Mouse (Mus musculus): ENCODE measurements at regions not wholly inside any gene's neighbourhood (a gene's known extent, or its start where the extent isn't known, plus 50 kb on each side); places are given as distances from the start of the nearest gene placed in this dataset. TPM values are rescaled to one million over a fixed set of nuclear protein-coding genes. Genes with fewer than 3 reads are reported as not detected.
"Not testable (repeated sequence)": the region's sequence is repeated elsewhere in the genome, so short reads cannot be mapped to it uniquely, and the experiment has no call there.

DNA sequence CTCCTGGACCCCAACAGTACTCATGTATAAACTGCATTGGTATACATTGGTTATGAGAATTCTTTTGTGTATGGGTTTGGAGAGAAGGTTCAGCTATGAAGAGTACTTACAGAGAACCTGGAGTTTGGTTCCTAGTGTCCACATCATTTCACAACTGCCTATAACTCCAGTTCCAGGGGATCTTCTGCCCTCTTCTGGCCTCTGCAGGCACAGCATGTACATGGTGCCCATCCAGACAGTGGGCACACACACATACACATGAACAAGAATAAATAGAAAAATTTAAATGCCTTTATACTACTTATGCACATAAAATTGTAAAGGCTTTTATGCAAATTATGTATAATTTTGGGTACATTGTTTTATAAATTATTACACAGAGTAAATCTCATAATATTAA is 59.9 kb upstream of the Spon1 start:
- Histone ChIP-seq H3K27ac (replicated peaks; ENCODE audit: low read depth, low read length) (no peak overlapping the region), H3K27me3 (ENCODE audit: control insufficient read depth, insufficient read depth, low read length) (no peaks in the 10 kb centered on the region), H3K36me3 (replicated peaks; ENCODE audit: control insufficient read depth, insufficient read depth, low read depth, low read length) (no peaks in the 10 kb centered on the region), H3K9ac (replicated peaks; ENCODE audit: low read length) (no peak overlapping the region), H3K4me3 (ENCODE audit: low read depth, low read length) (no peak overlapping the region), H3K4me1 (ENCODE audit: control insufficient read depth, insufficient read depth, low read length) (no peaks in the 10 kb centered on the region), H3K9me3 (replicated peaks; ENCODE audit: control insufficient read depth, low read length) (no peaks in the 10 kb centered on the region), H3K4me2 (ENCODE audit: low read depth, low read length) (no peak overlapping the region)
- DNase-seq (ENCODE audit: low spot score) (no peak), ATAC-seq (replicated peaks; ENCODE audit: insufficient number of reproducible peaks, low FRiP score, low TSS enrichment, low read depth) (no peak)

GRCm38 (mm10) chr7:113707596-113707995 is 58.2 kb upstream of the Spon1 start:
- H3K9ac ChIP-seq (replicated peaks; ENCODE audit: low read length): no peak overlapping the region
- H3K27me3 ChIP-seq (ENCODE audit: control insufficient read depth, insufficient read depth, low read length): no peaks in the 10 kb centered on the region
- ATAC-seq (replicated peaks; ENCODE audit: insufficient number of reproducible peaks, low FRiP score, low TSS enrichment, low read depth): no peak
- H3K27ac ChIP-seq (replicated peaks; ENCODE audit: low read depth, low read length): no peak overlapping the region
- no peak overlapping the region for H3K4me3 ChIP-seq (ENCODE audit: low read depth, low read length)
- no peak for DNase-seq (ENCODE audit: low spot score)
- H3K9me3 ChIP-seq (replicated peaks; ENCODE audit: control insufficient read depth, low read length): no peaks in the 10 kb centered on the region
- WGBS: 80% methylated on average over 2 of the region's 2 CpGs
- no peaks in the 10 kb centered on the region for H3K36me3 ChIP-seq (replicated peaks; ENCODE audit: control insufficient read depth, insufficient read depth, low read depth, low read length)
- no peaks in the 10 kb centered on the region for H3K4me1 ChIP-seq (ENCODE audit: control insufficient read depth, insufficient read depth, low read length)
- no peak overlapping the region for H3K4me2 ChIP-seq (ENCODE audit: low read depth, low read length)

- Histone ChIP-seq H3K9me3 (replicated peaks; ENCODE audit: control insufficient read depth, low read length) (no peaks in the 10 kb centered on the region), H3K27ac (replicated peaks; ENCODE audit: low read depth, low read length) (no peak overlapping the region), H3K27me3 (ENCODE audit: control insufficient read depth, insufficient read depth, low read length) (no peaks in the 10 kb centered on the region), H3K4me3 (ENCODE audit: low read depth, low read length) (no peak overlapping the region), H3K9ac (replicated peaks; ENCODE audit: low read length) (no peak overlapping the region), H3K4me1 (ENCODE audit: control insufficient read depth, insufficient read depth, low read length) (no peaks in the 10 kb centered on the region), H3K36me3 (replicated peaks; ENCODE audit: control insufficient read depth, insufficient read depth, low read depth, low read length) (no peaks in the 10 kb centered on the region), H3K4me2 (ENCODE audit: low read depth, low read length) (no peak overlapping the region)
- DNase-seq (ENCODE audit: low spot score) (no peak), ATAC-seq (replicated peaks; ENCODE audit: insufficient number of reproducible peaks, low FRiP score, low TSS enrichment, low read depth) (no peak)
- whole genome bisulfite sequencing: 86% methylated on average over 2 of the region's 2 CpGs
These were observed 55.1 kb upstream of the Spon1 start for GRCm38 (mm10) chr7:113710541-113711270.

GRCm38 (mm10) chr7:113711356-113711755 is 54.4 kb upstream of the Spon1 start:
- not testable (repeated sequence) for H3K9me3 ChIP-seq (replicated peaks; ENCODE audit: control insufficient read depth, low read length); H3K4me1 ChIP-seq (ENCODE audit: control insufficient read depth, insufficient read depth, low read length); H3K4me2 ChIP-seq (ENCODE audit: low read depth, low read length); ATAC-seq (replicated peaks; ENCODE audit: insufficient number of reproducible peaks, low FRiP score, low TSS enrichment, low read depth); H3K36me3 ChIP-seq (replicated peaks; ENCODE audit: control insufficient read depth, insufficient read depth, low read depth, low read length); H3K27ac ChIP-seq (replicated peaks; ENCODE audit: low read depth, low read length); DNase-seq (ENCODE audit: low spot score); H3K27me3 ChIP-seq (ENCODE audit: control insufficient read depth, insufficient read depth, low read length); H3K9ac ChIP-seq (replicated peaks; ENCODE audit: low read length); H3K4me3 ChIP-seq (ENCODE audit: low read depth, low read length)
- 75% methylated on average over 3 of the region's 3 CpGs for WGBS

Small RNA genes lying in the stretch of these regions (microRNA-seq; reads per million reads assigned to microRNA genes)
- not detected for gene Gm23700 (ENCODE audit: borderline number of aligned reads)

Measured in embryonic facial prominence, embryonic 11.5 days (tissue).